Mouse (Mus musculus) forelimb bud, embryonic 11.5 days (tissue): ENCODE measurements around the gene Nudt7.

Experiments used
- DNase-seq: peaks from one replicate; pipeline ENCODE4 v3.0.0-alpha.2; 2012; ENCODE audit warnings: low read depth, low spot score

Nudt7 gene

DNA sequence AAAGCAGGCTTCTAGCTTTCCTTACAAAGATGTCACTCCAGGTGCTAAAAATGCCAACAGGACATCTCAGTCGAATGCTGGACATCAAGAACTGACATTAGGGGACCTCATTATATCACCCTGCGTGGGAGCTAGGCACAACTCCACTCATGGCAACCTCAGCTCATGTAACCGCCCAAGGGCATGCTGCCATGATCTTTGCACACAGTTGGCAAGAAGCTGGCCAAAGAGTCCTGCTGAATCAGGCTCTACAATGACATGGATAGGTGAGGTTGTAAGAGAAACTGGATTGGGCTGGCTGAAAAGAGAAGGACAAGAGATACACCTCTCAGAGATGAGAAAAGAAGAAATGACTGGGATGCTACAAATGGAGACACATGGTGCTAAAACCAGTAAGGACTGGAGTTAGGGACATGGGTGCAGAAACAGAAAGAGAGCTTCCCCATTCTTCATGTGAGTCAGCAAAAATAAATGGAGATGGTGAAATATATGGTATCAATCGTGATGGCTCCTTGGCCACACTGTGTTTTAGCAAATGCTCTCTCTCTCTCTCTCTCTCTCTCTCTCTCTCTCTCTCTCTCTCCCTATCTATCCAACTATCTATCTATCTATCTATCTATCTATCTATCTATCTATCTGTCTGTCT, 10.4 kb downstream of the Nudt7 start:
- DNase-seq: no peak

DNA sequence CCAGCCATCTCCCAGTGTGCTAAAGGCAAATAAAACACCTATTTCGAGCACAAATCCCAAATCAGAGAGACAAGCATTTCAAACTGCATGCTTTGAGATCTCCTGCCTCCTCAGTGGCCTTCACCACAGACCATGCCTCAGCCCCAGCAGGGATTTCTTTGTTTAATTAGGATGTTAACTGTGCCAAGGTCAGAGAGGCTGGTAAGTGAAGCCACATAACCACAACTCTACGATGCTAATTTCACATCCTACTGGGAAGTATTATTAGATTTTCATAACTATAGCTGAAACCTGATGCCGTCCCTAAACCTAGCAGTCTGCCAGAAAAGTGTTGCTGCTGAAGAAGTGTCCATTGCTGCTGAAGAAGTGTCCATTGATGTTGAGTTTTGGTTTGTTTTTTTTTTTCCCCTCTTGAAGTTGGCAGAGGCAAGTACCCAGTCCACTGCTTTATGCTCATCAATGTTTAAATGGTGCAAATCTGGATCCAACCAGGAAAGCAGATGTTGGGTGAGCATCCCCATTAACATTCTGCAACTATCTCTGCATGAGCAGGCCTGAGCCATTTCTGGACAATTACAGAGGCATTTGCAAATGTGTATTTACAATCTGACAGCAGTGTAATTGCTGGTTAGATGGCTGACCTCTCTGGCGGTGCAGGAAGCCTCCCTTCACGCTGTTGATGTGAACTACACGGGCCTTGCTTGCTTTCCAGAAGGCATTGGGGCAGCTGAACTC, 20.1 kb downstream of the Nudt7 start:
- no peak for DNase-seq

DNA sequence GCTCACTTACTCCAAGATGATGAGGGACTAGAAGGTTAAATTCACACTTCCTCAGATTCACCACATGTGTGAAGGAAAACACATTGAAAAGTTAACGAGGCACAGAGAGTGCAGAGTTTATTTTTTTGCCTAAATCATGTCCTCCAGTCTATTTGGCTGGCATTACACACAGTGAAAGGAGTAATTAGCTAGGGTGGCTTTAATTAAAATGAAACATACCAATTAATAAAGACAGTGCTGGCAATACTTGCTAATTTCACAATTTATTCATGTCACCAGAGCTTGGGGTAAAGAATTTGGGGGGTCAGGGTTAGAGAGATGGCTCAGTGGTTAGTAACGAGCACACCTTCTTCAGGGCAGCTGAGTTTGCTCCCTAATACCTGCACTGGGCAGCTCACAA, 25.2 kb downstream of the Nudt7 start:
- DNase-seq: no peak

DNA sequence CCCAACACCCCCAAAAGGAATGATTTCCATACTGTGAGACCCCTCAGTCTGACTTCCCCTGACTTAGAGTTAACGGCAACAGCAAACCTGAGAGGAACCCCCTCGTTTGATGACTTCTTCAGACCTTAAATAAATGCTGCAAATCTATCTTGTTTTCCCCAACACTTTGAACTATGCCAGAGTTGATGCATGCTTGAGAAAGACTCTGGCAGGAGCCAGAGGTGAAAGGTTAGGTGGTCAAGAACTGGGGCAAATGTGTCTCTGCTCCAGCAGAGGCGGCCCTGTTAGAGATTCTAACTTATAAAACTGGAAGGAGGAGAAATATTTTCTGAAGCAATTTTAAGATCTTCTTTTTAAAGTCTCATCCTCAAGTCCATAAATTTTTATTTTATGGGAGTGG, 26.3 kb downstream of the Nudt7 start:
- DNase-seq: no peak

DNA sequence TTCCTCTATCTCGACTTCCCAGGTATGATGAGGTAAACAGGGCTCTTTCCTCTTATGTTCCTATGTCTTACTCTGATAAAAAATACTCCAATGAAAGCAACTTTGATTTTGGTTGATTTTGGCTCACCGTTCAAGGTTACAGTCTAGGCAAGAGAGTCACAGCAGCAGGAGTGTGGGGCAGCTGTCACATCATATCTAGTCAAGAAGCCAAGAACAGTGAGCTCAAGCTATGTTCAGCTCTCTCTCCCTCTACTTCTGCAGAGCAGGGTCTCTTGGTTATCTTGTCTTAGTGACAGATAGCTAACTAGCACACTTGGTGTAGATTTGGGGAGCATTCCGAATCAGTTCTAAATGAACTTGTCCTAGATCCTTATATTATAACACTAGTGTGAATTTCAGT, 30.5 kb downstream of the Nudt7 start:
- no peak for DNase-seq

DNA sequence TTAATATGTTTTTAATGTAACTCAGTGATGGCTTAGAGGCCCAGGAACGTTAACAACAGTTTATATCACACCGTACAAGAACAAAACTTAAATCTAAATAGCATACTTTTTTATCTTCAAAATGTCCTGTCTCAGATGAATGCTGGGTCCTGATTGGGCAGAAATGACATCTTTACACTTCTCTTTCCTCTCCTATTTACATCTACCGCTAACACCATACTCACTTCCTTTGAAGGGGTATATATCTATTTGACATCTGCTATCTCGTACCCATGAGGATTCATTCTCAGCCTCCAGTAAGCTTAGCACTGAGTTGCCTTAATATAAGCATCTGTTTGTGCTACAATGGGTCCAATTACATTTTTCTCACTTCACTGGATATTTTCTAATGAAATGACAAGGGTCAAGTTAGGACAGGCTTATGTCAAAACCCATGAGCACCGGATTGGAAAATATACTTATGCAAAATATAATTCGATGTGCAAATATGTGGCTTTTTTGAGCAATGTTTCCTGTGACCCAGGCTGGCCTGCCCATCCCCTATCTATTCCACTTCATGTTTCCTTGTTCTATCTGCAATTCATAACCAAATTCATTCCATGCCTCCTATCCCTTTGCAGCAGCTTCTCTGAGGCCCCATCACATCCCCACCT, 31.2 kb downstream of the Nudt7 start:
- no peak for DNase-seq

DNA sequence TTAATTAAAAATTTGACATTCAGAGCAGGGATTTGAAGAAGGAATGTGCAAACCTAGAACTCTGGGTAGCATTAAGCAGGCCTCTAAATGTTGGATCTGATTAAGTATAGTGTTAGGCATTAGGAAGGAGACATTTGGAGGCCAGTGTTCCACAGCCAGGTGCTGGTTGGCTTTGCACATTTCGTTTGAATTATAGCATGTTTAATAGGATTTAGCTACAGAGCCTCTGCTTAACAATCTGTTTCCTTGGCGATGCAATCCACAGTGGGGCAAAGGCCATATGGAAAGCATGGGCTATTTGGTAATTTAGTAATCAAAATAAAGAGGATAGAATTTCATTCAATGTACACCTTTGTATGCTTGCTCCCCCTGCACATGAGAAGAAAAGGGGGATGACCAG, 32.4 kb downstream of the Nudt7 start:
- peak; percentile 19 for DNase-seq

DNA sequence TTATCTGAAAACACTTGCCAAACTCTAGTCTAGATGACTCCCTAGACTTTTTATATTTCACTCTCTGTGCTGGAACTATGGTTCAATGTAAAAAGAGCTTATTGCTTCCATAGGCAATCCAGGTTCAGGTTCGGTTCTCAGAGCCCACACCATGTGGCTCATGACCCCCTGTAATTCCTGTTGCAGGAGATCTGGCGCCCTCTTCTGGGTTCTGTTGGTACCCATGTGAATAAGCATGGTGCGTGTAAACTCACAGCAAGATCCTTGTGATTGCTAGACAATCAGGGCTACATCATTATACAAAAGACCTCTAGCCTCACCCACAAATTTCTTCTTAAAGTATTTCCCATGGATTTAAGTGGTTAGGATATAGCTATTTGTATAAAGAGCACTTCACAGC, 43.4 kb downstream of the Nudt7 start:
- no peak for DNase-seq

DNA sequence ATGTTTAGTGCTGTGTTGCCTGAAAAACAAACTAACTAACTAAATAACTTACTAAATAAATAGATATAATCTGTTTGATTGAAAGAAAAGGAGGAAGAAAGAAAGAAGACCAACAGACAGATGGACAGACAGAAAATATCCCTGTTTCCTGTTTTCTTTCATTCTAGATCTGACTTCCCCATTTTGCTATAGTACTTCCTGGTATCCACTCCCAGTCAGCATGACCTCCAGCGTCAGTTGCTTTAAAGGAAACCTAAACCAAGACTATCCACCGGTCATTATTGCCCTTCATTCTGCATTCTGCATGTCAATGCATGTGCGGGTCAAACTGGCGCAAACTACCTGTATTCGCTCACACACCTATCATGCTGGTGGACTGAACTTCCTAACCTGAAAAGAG, 60.0 kb downstream of the Nudt7 start:
- no peak for DNase-seq

DNA sequence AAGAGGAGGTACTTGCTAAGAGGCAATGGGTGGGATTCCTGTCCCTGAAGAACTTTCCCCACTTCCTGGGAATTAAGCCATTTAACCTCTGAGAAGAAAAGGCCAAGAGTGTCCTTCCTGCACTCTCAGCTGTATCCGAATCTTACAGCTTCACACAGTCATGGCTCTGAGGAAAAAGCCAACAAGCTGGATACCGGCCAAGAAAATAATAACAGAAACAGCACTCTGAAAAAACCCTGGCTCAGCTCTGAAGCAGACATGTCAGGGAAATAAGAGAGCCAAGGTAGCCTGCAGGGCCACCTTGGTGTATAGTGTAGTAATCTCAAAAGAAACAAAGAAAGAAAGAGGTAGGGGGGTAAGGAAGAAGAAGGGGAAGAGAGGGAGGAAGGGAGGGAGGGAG, 65.6 kb downstream of the Nudt7 start:
- no peak for DNase-seq
